Mouse (Mus musculus) brain, embryonic 18.5 days (tissue): Measurements from ENCODE around the gene Rffl.

ENCODE experiments used
- DNase-seq: peaks from one replicate; pipeline ENCODE4 v3.0.0-alpha.2; 2012; ENCODE audit warnings: low read depth, low spot score

Gene Rffl

GRCm38 (mm10) chr11:82874924-82875323 lies 3.9 kb upstream of the Rffl start:
- DNase-seq: no peak

DNA sequence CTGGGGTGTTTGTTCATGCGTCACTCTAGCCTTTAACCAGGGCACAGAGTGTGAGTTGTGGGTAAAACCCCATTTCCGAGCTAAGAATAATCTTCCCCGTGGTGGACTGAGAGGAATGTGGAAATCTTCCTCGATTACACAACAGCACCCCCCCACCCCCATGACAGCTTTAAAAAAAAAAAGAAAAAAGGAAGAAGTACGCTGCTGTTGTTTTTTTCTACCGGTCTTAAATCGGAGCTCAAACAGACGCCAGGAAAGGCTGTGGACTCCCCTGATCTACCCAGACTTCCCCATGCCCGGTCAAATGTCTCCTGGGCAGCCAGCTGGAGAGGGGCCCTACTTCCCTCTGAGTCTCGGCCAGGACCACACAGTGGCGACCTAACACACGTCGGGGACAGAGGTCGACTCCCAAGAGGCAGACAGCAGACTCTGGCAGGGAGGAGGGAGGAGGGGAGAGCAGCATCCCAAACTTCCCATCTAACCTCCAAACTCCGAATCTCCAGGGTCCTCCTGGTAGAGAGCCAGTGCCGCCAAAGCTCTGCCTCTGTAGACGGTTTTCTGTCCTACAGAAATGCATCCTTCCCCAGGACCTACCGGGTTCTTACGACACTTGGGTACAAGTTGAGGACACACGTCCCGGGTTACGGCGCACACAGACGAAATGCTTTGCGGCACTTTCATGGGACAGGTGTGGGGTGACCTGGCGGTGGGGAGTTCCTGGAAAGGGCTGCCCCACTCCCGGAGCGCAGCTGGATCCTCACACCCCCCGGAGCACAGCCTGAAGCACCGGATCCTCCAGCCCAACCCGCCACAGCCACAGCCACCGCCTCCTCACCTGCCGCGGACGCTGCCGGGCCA lies 608 bp downstream of the Rffl start:
- DNase-seq: no peak

DNA sequence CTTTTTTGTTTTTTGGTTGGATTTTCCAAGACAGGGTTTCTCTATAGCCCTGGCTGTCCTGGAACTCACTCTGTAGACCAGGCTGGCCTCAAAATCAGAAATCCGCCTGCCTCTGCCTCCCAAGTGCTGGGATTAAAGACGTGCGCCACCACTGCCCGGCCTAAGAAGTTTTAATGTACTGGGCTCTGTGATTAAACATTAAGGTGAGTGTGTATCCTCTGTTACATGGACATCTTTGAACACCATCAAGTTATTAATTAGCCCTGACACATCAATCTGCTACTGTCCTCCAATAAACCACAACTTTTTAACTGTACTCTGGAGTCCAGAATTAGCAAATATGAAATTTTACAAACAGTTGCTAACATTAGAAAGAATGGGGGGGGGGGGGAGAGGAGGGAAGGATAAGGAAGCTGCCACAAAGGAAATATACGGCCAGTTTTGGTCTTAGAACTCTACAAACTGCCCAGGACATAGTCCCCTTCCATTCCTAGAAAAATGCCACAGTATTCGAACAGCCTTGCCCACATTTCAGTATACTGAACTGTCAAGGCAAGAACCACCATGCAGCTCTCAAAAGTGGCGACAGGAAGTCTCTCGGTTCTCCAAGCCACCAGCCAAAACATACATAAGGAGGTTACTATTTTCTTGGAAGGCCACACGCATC lies 1.4 kb downstream of the Rffl start:
- DNase-seq: no peak

- DNase-seq: no peak
These were observed 3.1 kb downstream of the Rffl start for GRCm38 (mm10) chr11:82867956-82868355.

DNA sequence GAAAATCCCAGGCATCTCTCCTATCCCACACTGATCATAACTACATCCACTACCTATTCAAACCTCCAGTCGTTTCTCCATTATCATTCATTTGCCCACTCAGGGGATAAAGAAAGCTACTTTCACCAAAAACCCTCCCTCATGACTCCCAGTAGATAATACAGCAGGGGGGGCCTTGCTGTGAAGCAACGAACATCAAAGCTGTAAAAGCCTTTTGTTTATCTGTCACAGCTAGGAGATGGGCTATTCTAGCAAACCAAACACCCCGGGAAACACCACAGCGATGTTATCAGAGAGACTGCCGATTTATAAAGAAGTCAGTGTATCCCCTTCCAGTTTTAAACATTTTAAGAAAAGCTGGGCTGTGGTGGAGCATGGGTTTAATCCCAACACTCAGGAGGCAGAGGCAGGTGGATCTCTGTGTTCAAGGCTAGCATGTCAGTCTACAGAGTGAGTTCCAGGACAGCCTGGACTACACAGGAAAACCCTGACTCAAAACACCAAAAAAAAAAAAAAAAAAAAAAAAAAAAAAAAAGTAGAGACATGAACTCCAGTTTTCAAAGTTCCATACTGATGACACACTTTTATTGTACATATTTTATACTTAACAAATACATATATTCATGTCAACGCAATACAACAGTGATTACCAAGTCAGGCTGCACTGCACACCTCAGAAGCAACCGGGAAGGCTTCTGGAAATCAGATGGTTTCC lies 4.0 kb downstream of the Rffl start:
- no peak for DNase-seq

- DNase-seq: no peak
These were observed 5.1 kb downstream of the Rffl start for GRCm38 (mm10) chr11:82865957-82866356.

GRCm38 (mm10) chr11:82863488-82863931 lies 7.5 kb downstream of the Rffl start:
- no peak for DNase-seq

- no peak for DNase-seq
These were observed 8.0 kb downstream of the Rffl start for GRCm38 (mm10) chr11:82863059-82863458.

DNA sequence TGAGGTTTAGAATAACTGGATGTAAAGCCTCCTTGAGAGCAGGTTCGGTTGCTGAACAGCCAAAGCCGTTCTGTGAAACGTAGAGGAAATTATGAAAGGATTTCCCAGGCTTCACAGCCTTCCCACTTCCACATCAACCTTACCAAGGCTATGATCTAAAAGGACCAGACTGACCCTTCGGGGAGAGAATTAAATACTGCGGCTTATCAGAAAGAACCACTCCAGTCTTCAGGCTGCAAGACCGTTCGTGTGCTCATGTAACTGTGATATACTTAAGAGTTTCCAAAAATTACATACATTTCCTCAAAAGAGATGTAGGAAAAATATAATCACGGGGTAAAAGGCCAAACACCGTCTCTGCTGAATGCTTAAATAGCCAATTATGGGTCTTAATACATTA lies 8.4 kb downstream of the Rffl start:
- no peak for DNase-seq

GRCm38 (mm10) chr11:82861558-82861957 lies 9.5 kb downstream of the Rffl start:
- DNase-seq: no peak

DNA sequence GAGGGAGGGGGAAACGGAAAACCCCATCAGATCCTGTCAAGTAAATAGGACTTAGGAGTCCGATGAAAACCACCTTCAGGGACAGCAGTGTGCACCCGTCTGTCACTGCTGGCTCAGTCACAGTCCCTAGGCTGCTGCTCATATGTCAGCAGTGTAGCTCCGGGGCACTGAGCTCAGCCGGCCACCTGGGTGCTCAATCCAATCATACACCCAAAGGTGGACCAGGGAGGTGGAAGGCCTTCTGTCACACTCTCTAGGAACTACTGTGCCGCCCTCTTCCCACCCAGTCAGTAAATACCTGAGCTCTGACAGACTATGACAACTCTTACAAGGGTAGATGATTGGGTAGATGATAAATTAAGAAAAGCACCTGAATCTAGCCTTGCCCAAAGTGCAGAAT lies 10.3 kb downstream of the Rffl start:
- DNase-seq: no peak

DNA sequence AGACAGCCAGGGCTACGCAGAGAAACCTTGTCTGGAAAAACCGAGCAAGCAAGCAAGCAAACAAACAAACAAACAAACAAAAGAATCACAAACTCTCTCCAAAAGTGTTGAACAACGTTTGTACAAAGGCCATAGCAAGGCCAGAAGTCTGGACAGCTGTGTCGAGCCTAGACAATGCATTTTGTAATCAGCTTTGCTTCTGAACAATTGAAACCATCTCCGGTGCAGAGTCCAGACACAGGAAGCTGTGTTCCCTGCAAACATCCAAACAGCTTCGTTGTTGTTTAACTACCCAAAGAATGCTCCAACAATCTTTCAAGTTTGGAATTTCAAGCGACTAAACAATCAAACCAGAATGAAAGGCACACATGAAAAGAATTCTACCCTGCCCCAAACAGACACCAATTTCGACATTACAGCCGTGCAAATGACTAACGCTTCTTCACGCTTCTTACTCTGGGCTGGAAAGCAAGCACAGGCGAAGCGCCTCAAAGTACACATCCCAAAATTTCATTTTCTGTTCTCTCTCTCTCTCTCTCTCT lies 13.6 kb downstream of the Rffl start:
- no peak for DNase-seq

DNA sequence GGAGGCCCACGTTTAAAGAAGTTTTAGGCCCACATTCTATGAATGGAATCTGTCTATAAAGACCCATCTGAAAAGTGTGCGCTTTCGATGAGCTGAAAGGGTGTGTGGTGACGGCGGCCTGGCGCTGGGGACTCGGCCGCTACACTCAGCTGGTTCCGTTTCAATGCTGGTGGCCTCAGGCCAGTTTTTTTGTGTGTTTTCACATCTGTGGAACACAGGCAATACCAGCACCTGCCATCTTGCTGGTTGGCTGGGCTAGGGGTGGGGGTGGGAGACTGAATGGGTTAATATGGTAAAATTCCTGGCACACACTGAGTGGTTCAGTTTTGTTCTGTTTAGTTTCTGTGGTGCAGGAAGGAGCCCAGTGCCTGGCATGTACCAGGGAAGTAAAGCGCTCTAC lies 15.0 kb downstream of the Rffl start:
- DNase-seq: no peak

DNA sequence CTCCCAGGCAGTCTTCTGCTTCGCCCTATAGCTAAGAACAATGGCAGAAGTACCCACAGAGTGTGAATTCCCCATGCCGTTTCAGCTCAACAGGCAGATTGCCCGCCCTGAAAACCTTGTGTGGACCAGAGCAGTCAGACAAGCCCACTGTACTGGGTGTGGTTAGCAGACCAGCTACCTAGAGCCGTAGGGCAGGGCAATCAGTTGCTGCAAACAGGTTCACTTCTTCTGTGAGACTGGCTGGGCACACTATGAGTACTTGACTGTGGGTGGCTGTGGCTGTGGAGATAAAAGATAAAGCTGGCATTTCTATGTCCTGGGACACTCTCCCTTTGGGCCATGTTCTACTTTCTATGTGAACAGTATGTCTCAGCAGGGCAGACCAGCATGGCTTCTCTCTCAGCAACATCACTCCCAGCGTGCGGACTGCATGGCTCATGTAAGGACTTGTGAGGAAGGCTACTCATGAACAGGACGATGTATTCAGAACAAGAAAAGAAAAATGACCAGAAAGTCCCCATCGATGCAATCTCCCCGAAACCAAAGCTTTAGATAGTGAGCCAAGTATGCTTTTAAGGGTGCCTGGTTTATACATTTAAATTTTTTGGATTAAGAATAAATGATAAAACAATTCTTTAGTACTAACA lies 15.6 kb downstream of the Rffl start:
- DNase-seq: no peak

- no peak for DNase-seq
These were observed 16.9 kb downstream of the Rffl start for GRCm38 (mm10) chr11:82854111-82854510.

GRCm38 (mm10) chr11:82852958-82853357 lies 18.1 kb downstream of the Rffl start:
- no peak for DNase-seq

DNA sequence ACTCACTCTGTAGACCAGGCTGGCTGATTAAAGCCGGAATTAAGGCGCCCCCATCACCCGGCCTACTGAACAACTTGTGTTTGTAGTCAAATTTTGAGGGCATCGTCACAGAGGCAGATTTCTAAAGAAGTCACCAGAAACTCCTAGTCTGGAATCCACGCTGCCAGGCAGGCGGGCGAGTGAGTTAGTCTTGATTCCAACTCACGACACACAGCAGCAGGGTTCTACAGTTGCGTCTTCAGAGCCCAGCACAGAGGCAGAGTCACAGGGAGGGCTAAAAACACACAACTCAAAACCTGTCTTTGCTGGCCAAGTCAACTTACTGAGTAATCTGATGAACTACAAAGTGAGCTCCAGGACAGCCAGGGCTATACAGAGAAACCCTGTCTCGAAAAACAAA lies 18.5 kb downstream of the Rffl start:
- no peak for DNase-seq

GRCm38 (mm10) chr11:82852115-82852514 lies 18.9 kb downstream of the Rffl start:
- DNase-seq: no peak

DNA sequence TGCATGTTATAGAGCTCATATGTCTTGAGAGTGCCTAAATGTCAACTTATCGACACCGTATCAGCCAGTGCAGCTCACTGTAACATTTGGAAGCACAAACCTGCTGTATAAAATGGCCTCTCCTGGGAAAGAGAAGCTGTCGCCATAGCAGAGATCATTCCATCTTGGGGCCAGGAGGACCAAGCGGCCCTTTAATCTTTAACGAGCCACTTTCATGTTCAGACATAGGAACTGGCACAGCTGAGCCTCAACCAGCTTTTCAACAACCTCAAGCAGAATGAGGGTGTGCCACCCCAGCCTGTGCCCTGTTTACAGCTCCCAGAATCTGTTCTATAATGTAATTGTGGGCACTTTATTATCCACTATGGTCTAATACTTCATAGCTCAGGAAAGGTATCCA lies 20.8 kb downstream of the Rffl start:
- DNase-seq: no peak

DNA sequence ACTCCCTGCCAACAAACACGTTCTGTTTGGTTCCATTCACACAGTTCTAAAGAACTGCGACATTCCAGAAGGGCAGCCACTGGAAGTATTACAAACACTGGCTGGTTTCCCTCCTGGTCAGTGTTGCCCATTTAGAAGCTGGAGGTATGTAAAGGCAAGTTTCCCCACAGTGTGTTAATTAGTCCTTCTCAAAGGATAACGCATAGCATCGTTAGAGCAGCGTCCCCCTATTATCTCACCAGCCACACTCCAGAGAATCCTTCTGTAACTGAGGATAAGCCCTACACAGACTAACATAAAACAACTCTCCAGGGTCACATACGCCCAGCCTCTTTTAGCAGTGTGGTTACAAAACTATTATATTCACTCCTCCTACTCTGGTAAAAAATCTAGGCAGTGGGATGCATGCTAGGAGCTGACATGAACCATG lies 23.4 kb downstream of the Rffl start:
- no peak for DNase-seq

DNA sequence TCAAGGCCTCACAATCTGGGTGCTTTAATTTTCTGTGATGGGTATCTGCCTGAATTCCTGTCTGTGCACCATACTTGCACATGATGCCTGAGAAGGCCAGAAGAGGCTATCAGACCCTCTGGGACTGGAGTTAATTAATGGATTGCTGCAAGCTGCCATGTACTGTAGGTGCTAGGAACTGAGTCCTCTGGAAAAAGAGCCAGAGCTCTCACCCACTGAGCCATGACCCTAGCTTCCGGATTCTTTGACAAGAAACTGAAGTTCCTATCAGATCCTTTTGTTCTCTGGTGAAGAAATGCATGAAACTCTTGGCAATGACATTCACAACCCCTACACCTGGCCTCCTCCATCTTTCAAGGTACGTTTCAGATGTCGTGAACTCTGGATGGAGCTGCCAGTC lies 24.1 kb downstream of the Rffl start:
- DNase-seq: no peak

DNA sequence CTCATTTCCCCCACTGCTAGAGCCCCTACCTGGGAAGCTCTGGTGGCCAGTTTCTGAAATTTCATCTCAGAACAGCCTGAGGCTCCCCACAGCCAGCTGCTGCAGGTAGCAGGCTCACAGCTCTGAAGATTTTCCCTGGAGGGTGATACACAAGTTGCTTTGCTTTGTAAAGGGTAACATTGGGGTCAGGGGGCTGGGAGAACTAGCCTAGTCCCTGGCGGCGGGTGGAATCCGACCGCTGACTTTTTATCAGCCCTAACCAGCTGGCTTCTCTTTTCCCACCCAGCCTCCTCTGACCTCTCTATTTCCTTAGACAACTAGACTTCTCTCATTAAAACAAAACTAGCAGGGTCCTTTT lies 25.0 kb downstream of the Rffl start:
- DNase-seq: no peak
